Mouse (Mus musculus): Measurements from ENCODE around the gene Lifr.

GRCm38 (mm10) chr15:7202981-7203380 lies 112.6 kb downstream of the Lifr start:
- TF ChIP-seq MAX (IDR thresholded peaks at IDR 0.05; ENCODE audit: low read depth) (no peak), E2F4 (IDR thresholded peaks at IDR 0.05; ENCODE audit: insufficient read depth) (no peak), POLR2A (IDR thresholded peaks at IDR 0.05; ENCODE audit: insufficient read length, low read depth) (no peak), CEBPB (IDR thresholded peaks at IDR 0.05; ENCODE audit: insufficient read depth, poor library complexity, severe bottlenecking) (no peak)

Data from myocyte (in vitro differentiated cells).